Mouse (Mus musculus) cerebellum, adult 2 months (tissue): Measurements from ENCODE around the gene Gxylt2.

Experiments
- CTCF ChIP-seq: fragments of 200-500 bp; IDR thresholded peaks from 2 replicates; pipeline ENCODE4 v1.5.1; 2011; ENCODE audit warnings: low read depth, mild to moderate bottlenecking, control low read depth, low read length, moderate library complexity, borderline replicate concordance; ENCODE audit not compliant: insufficient read depth
- POLR2A ChIP-seq: fragments of 200-500 bp; IDR thresholded peaks from 2 replicates; pipeline ENCODE4 v1.6.1; 2011; ENCODE audit warnings: low read length, control low read depth, borderline replicate concordance; ENCODE audit not compliant: insufficient read depth

- TF ChIP-seq CTCF: no peak
- no peak for TF ChIP-seq POLR2A
Measured at GRCm38 (mm10) chr6:100851083-100851482, 146.5 kb downstream of the Gxylt2 start.
